Mouse (Mus musculus) liver, embryonic 14.5 days (tissue): ENCODE data around the gene Mbnl1.

Experiments used
- CTCF ChIP-seq: IDR thresholded peaks from 2 replicates; pipeline ENCODE4 v1.5.1; 2016; ENCODE audit warnings: antibody characterized with exemption, low read depth, control low read depth
- EP300 ChIP-seq: IDR thresholded peaks from 2 replicates; pipeline ENCODE4 v1.6.1; 2016; ENCODE audit warnings: antibody characterized with exemption, low read depth

DNA sequence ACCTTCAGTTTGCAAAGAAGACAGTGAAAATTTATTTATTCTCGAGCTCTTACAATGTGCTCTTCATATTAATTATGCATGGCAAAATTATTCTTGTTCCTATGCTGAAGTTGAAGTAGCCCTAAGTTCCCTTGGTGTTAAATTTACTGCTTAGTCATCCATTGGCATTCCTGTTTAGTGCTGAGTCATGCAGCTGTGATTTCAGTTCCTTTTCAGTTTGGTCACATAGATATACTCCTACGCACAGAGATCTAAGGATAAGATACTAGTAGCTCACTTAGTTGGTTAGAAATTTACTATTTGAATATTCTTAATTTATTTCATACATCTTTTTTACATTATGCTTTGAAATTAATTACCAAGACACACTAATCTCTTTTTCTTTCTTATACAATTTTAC is 143.5 kb downstream of the Mbnl1 start:
- no peak for TF ChIP-seq CTCF
- TF ChIP-seq EP300: no peak
